Mouse (Mus musculus): ENCODE results near the gene Lemd1.

DNA sequence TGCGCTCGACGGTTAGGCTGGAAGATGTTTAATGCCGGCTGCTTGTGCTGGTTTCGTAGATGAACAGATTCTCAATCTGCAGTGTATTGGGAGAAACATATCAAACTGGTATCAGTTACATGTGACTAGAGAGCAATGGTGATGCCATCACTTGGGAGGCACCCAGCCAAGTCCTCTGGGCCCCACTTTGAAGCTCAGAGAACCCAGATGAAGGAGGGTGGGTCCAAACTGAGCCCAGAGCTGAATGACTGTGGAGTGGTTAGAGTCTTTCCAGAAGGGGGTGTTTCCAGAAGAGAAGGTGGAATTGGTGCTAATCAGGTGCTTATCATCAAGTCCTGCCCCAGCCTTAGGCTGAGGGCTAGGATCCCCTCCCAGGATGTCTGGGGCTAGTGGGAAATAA is 110.0 kb downstream of the Lemd1 start:
- TF ChIP-seq CTCF (IDR thresholded peaks at IDR 0.05; ENCODE audit: borderline replicate concordance, insufficient read depth, low read length) (no peak), POLR2A (IDR thresholded peaks at IDR 0.05; ENCODE audit: low read depth, low read length) (no peak)
